Mouse (Mus musculus) megakaryocyte, adult 5-6 weeks (primary cell): ENCODE measurements around the gene Gm20388. TPM values are rescaled to one million over a fixed set of nuclear protein-coding genes. Genes with fewer than 3 reads are reported as not detected.

Experiments used
- ATAC-seq: 2 replicates; pipeline ENCODE4 v1.8.0; 2016; ENCODE audit warnings: mild to moderate bottlenecking, inconsistent platforms; ENCODE audit not compliant: poor library complexity, severe bottlenecking
- total RNA-seq, 2 experiments: library from RNA; stranded (forward) in 1 of 2; stranded (reverse) in 1 of 2; fragments of 153-499, 151-499 nt in 1 of 2; fragments of 221-1000, 200-1000 nt in 1 of 2; gene quantifications; 2 replicates each; pipeline versions ENCODE4 v1.2.3 to v1.2.4; 2015 to 2017

Gene Gm20388
- total RNA-seq, 2 experiments from 2014 or later, result 7.6 to 15.5 TPM

GRCm38 (mm10) chr8:124294425-124294824 is 4383.8 kb downstream of the Gm20388 start:
- no peak for ATAC-seq

GRCm38 (mm10) chr8:124294900-124295299 is 4384.3 kb downstream of the Gm20388 start:
- no peak for ATAC-seq

GRCm38 (mm10) chr8:124295357-124295756 is 4384.7 kb downstream of the Gm20388 start:
- ATAC-seq, result no peak

- ATAC-seq, result no peak
Observed at GRCm38 (mm10) chr8:124301512-124301911, 4390.9 kb downstream of the Gm20388 start.

- ATAC-seq, result peak; percentile 38
Observed at GRCm38 (mm10) chr8:124301935-124302555, 4391.4 kb downstream of the Gm20388 start.

GRCm38 (mm10) chr8:124303211-124303902 is 4392.7 kb downstream of the Gm20388 start:
- ATAC-seq, result no peak

GRCm38 (mm10) chr8:124304141-124304540 is 4393.5 kb downstream of the Gm20388 start:
- ATAC-seq, result no peak

- ATAC-seq, result no peak
Observed at GRCm38 (mm10) chr8:124306574-124306973, 4395.9 kb downstream of the Gm20388 start.

GRCm38 (mm10) chr8:124307700-124308099 is 4397.1 kb downstream of the Gm20388 start:
- no peak for ATAC-seq

- ATAC-seq, result no peak
Observed at GRCm38 (mm10) chr8:124310509-124310908, 4399.9 kb downstream of the Gm20388 start.

- ATAC-seq, result no peak
Observed at GRCm38 (mm10) chr8:124311111-124311510, 4400.5 kb downstream of the Gm20388 start.

- ATAC-seq, result no peak
Observed at GRCm38 (mm10) chr8:124311723-124312122, 4401.1 kb downstream of the Gm20388 start.

- no peak for ATAC-seq
Observed at GRCm38 (mm10) chr8:124312228-124312627, 4401.6 kb downstream of the Gm20388 start.

- ATAC-seq, result no peak
Observed at GRCm38 (mm10) chr8:124314803-124315202, 4404.2 kb downstream of the Gm20388 start.

- no peak for ATAC-seq
Observed at GRCm38 (mm10) chr8:124316466-124317136, 4406.0 kb downstream of the Gm20388 start.

- peak; percentile 52 for ATAC-seq
Observed at GRCm38 (mm10) chr8:124317191-124317682, 4406.6 kb downstream of the Gm20388 start.

GRCm38 (mm10) chr8:124317821-124318220 is 4407.2 kb downstream of the Gm20388 start:
- peak; percentile 46 for ATAC-seq

GRCm38 (mm10) chr8:124318612-124319315 is 4408.1 kb downstream of the Gm20388 start:
- no peak for ATAC-seq

- no peak for ATAC-seq
Observed at GRCm38 (mm10) chr8:124319316-124319652, 4408.6 kb downstream of the Gm20388 start.

- no peak for ATAC-seq
Observed at GRCm38 (mm10) chr8:124321227-124321840, 4410.7 kb downstream of the Gm20388 start.

GRCm38 (mm10) chr8:124323356-124323755 is 4412.7 kb downstream of the Gm20388 start:
- ATAC-seq, result no peak
